Mouse (Mus musculus) liver, adult 2 months (tissue): ENCODE measurements around the gene Recql.

Source experiments
- CTCF ChIP-seq: fragments of 200-500 bp; IDR thresholded peaks from 2 replicates; pipeline ENCODE4 v1.5.1; 2011; ENCODE audit warnings: low read depth, low read length, control low read depth
- POLR2A ChIP-seq: fragments of 200-500 bp; IDR thresholded peaks from 2 replicates; pipeline ENCODE4 v1.6.1; 2011; ENCODE audit warnings: low read length, control low read depth; ENCODE audit not compliant: insufficient read depth; ENCODE audit errors: extremely low read depth

GRCm38 (mm10) chr6:142343561-142343960, 43.3 kb downstream of the Recql start:
- TF ChIP-seq POLR2A (no peak), CTCF (peak; percentile 53; the same call in 1 of the 2 replicates)
